Mouse (Mus musculus) MEL (cell line): ENCODE results near the gene Eif4a2.

Experiments used
- CTCF ChIP-seq, 3 experiments: IDR thresholded peaks in 2 of 3; conservative IDR thresholded peaks in 1 of 3; 2 replicates each; pipeline ENCODE4 v1.5.1; 2011 to 2012; ENCODE audit warnings: low read length in 3 of 3, low read depth in 2 of 3, mild to moderate bottlenecking in 2 of 3, improper control_type of control experiment in 1 of 3, inconsistent platforms in 1 of 3, mixed read lengths in 1 of 3, moderate library complexity in 1 of 3; ENCODE audit not compliant: control insufficient read depth in 1 of 3, insufficient read depth in 1 of 3, poor library complexity in 1 of 3, severe bottlenecking in 1 of 3
- ELF1 ChIP-seq: IDR thresholded peaks from 2 replicates; pipeline ENCODE4 v1.6.1; 2014; ENCODE audit warnings: low read depth, mild to moderate bottlenecking, inconsistent platforms, low read length, improper control_type of control experiment, moderate library complexity
- EP300 ChIP-seq, 2 experiments: IDR thresholded peaks; 2 replicates each; pipeline ENCODE4 v1.6.1; 2011; ENCODE audit warnings: improper control_type of control experiment in 2 of 2, low read length in 2 of 2, low read depth in 1 of 2, mild to moderate bottlenecking in 1 of 2
- ETS1 ChIP-seq: IDR thresholded peaks from 2 replicates; pipeline ENCODE4 v1.6.1; 2012; ENCODE audit warnings: low read depth, mild to moderate bottlenecking, inconsistent platforms, low read length, improper control_type of control experiment, moderate library complexity
- GATA1 ChIP-seq: IDR thresholded peaks from 2 replicates; pipeline ENCODE4 v1.6.1; 2011; ENCODE audit warnings: low read depth, low read length, improper control_type of control experiment
- MAFK ChIP-seq: IDR thresholded peaks from 2 replicates; pipeline ENCODE4 v1.6.1; 2011; ENCODE audit warnings: low read depth, mild to moderate bottlenecking, low read length, improper control_type of control experiment, borderline replicate concordance
- MAX ChIP-seq: IDR thresholded peaks from 2 replicates; pipeline ENCODE4 v1.6.1; 2011; ENCODE audit warnings: low read length, improper control_type of control experiment
- MXI1 ChIP-seq: IDR thresholded peaks from 2 replicates; pipeline ENCODE4 v1.6.1; 2011; ENCODE audit warnings: mild to moderate bottlenecking, low read depth, low read length, improper control_type of control experiment
- POLR2A ChIP-seq, 2 experiments: IDR thresholded peaks; 2 replicates each; pipeline ENCODE4 v1.6.1; 2011 to 2012; ENCODE audit warnings: low read length in 2 of 2, mild to moderate bottlenecking in 2 of 2, control low read depth in 1 of 2, improper control_type of control experiment in 1 of 2, low read depth in 1 of 2, moderate library complexity in 1 of 2; ENCODE audit not compliant: control insufficient read depth in 1 of 2, insufficient read depth in 1 of 2, poor library complexity in 1 of 2
- POLR2AphosphoS5 ChIP-seq: IDR thresholded peaks from 2 replicates; pipeline ENCODE4 v1.6.1; 2012; ENCODE audit warnings: low read depth, borderline replicate concordance, mild to moderate bottlenecking, inconsistent platforms, low read length, moderate library complexity, mixed read lengths
- TAL1 ChIP-seq: IDR thresholded peaks from 2 replicates; pipeline ENCODE4 v1.6.1; 2012; ENCODE audit warnings: mild to moderate bottlenecking, inconsistent platforms, low read length, moderate library complexity, mixed read lengths
- UBTF ChIP-seq: IDR thresholded peaks from 2 replicates; pipeline ENCODE4 v1.6.1; 2012; ENCODE audit warnings: low read depth, mild to moderate bottlenecking, inconsistent platforms, low read length, improper control_type of control experiment, moderate library complexity, borderline replicate concordance; ENCODE audit not compliant: insufficient read depth
- USF1 ChIP-seq: IDR thresholded peaks from 2 replicates; pipeline ENCODE4 v1.6.1; 2014; ENCODE audit warnings: low read depth, mild to moderate bottlenecking, inconsistent platforms, low read length, improper control_type of control experiment, moderate library complexity

DNA sequence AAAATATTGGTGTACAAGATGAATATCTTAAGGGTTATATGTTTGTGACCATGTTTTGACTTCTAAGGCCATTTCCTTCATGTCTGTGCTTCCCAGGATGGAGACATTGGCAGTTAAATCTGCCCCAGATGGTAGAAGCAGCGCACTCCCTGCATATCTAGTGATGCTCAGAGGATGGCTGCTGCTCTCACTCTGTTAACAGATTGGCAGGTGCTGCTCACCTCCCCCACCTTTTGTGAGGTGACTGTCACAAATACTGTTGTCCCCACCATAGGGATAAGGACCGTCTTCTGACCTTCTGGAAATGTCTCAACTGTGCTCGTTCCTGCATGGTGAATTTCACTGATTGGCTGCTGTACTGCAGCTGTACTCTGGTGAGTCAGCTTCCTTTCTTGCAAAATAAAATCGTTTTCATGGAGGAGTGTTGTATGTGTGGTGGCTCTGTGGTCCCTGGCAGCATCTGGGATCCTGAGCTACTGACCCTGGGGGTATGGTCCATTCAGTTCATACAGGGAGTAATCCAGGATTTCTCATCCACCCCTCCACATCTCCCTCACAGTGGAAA lies 29.2 kb downstream of the Eif4a2 start:
- TF ChIP-seq POLR2A (IDR thresholded peaks at IDR 0.05; ENCODE audit: control insufficient read depth in 1 of 2, insufficient read depth in 1 of 2, low read depth in 1 of 2, low read length in 2 of 2, poor library complexity in 1 of 2), result no peak
- no peak for TF ChIP-seq UBTF
- TF ChIP-seq GATA1, result no peak
- TF ChIP-seq EP300 (IDR thresholded peaks at IDR 0.05; ENCODE audit: low read depth in 1 of 2, low read length in 2 of 2), result no peak
- no peak for TF ChIP-seq TAL1
- no peak for TF ChIP-seq MAFK
- TF ChIP-seq MAX, result no peak
- no peak for TF ChIP-seq CTCF (IDR thresholded peaks at IDR 0.05 in 2 of 3, conservative IDR thresholded peaks at IDR 0.05 in 1 of 3; ENCODE audit: control insufficient read depth in 1 of 3, insufficient read depth in 1 of 3, low read depth in 2 of 3, low read length in 3 of 3, poor library complexity in 1 of 3, severe bottlenecking in 1 of 3)
- no peak for TF ChIP-seq USF1
- no peak for TF ChIP-seq ETS1
- no peak for TF ChIP-seq POLR2AphosphoS5
- TF ChIP-seq MXI1, result no peak
- TF ChIP-seq ELF1, result no peak
